Mouse (Mus musculus) natural killer cell, adult 2 months (primary cell): Measurements from ENCODE around the gene Eif3a.

Experiments
- DNase-seq, 2 experiments: peaks; one replicate each; pipeline ENCODE4 v3.0.0; 2022; ENCODE audit warnings: low spot score in 2 of 2

The Eif3a gene

DNA sequence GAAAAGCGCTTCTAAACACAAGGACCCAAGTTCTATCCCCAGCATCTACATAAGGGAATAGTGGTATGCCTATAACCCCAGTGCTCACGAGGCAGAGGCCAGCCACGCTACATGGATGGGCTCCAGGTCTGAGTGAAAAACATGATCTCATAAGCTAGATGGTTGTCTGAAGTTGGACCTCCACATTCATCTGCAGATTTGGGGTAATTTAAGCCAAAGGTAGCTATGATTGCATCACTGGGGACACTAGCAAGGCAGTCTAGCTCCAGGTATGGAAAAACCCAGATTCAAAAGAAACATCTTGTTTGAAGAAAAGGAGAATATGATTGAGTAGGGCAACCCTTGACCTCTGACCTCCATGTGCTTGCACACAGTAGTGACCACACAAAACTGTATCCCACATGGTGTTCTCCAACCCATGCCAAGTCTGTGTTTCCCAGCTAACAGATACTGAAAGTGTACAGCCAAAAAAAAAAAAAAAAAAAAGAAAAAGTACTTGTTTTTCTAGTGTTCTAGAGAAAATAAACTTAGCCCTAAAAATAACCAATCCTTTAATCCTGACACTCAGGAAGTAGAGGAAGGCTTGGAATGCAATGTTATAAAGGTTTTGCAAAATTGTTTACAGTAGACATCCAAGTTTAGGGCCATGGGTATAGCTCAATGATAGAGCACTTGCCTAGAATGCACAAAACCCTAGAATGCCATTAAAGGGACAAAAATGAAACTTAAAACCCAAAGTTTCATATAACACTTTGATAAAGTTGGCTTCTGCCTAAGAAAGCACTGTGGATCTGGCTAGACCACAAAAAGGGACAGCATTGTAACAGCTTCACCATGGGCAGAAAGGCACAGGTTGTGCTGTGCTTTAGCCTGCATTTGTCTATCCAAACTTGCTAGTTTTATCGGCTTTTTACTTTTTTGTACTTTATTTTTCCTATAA lies 31.3 kb downstream of the Eif3a start:
- DNase-seq: no peak

GRCm38 (mm10) chr19:60757099-60757785 lies 33.2 kb downstream of the Eif3a start:
- no peak for DNase-seq

DNA sequence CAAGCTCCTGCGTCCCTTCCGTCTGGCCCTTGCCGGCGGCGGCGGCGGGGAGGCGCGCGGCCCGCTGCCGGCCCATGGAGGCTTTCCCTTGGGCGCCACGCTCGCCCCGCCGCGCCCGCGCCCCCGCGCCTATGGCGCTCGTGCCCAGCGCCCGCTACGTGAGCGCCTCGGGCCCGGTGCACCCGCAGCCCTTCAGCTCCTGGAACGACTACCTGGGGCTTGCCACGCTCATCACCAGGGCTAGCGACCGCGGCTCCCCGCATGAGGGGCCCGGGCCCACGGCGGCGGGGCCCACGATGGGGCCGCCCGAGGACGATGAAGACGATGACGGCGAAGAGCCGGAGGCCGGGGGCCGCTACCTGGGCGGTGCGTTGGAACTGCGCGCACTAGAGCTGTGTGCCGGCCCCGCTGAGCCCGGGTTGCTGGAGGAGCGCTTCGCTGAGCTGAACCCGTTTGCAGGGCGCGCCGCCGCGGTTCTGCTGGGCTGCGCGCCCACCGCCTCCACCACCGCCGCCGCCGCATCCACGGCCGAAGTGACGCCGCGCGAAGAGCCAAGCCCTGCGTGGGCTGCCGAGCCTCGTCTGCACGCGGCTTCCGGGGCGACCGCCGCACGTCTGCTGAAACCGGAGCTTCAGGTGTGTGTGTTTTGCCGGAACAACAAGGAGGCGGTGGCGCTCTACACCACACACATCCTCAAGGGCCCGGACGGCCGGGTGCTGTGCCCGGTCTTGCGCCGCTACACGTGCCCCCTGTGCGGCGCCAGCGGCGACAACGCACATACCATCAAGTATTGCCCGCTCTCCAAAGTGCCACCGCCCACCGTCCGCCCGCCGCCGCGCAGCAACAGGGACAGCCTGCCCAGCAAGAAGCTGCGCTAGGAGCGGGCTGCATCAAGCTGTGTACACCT lies 34.0 kb downstream of the Eif3a start:
- peak; percentile 18 to 49 for DNase-seq

GRCm38 (mm10) chr19:60755438-60756191 lies 34.8 kb downstream of the Eif3a start, which contains the start of gene Nanos1:
Gene Nanos1 (plus strand): TSS chr19:60755987.
- peak; percentile 69 to 84 for DNase-seq

DNA sequence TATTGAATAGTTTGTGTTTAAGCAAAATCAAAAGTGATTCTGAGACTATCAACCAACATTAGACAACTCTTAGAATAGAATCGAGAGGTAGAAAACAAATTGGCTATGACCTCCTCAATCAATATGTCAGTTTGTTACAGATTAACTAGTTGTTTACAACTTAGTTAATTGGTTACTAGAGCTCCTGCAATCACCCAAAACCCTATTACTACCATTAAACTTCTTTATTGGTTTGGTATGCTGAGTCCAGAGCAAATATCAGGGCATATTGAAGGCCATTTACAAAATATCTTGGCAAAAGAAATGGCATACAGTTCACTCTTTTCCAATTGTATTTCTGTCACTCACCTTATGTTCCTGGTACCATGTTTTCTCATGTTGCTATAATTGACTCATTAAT lies 42.7 kb downstream of the Eif3a start:
- no peak for DNase-seq

- DNase-seq: no peak
These were observed 46.5 kb downstream of the Eif3a start for GRCm38 (mm10) chr19:60743767-60744547.

GRCm38 (mm10) chr19:60740560-60740959 lies 49.9 kb downstream of the Eif3a start:
- DNase-seq: no peak

DNA sequence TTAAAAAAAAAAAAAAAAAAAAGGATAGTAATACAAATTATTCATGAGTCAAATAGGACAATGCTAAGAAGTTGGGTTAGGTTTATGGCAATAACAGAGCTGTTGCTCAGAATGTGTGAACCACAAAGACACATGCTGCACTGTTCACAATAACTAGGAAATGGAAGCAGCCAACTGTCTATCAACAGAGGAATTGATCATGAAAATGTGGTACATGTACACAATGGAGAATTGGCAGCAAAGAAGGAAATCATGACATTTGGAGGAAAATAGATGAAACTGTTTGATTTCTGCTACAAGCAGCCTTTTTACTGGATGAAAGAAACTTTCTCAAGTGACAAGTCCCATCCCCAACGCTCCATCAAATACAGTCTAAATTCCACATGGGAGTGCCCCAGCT lies 58.5 kb downstream of the Eif3a start:
- DNase-seq: no peak

- DNase-seq: no peak
These were observed 59.2 kb downstream of the Eif3a start for GRCm38 (mm10) chr19:60731299-60731698.

DNA sequence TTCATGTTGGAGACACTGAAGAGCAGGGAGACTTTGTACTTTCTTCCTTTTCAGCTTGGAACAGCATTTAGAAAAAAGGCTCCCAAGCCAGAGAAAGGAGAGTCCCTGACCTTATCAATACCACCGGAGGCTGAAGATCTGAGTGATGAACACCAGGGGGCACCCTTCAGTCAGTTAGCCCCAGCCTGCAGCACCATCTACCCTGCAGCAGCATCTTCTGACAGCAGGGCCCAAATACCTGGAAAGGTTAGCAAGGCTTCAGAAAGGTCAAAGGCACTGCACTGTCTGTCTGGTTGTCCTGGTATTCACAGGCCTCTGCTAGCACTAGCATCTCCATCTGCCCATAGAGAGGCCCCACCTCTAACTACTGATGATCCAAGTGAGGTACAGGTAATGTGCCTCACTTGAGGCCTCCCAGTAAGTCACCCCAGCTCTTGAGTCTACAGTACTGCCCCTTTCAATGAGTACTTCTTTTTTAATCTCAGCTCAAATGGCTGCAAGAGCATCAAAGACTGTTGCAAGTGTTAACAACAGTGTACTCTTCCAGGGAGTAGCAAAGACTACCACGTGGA lies 60.1 kb downstream of the Eif3a start:
- DNase-seq: peak; percentile 24 to 48

- DNase-seq: no peak
These were observed 74.1 kb downstream of the Eif3a start for GRCm38 (mm10) chr19:60716381-60716780.

DNA sequence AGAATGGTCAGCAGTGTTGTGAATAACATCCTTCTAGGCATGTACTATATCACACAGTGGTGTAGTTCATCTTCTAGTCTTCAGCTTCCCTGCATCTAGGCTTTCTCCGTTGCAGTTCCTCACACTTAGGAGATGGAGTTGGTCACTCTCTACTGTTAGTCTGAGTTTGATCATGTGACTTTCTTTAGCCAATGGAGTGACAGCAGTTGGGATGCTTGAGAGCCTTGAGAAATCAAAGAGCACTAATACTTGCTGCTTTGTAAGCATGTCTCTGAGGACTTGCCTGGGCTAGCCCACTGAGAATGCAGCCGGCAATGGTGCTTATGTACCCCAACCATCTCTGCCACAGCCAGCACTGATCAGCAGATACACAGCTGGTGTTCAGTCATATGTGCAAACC lies 77.9 kb downstream of the Eif3a start:
- DNase-seq: no peak
